ENCODE assay signal across 19 mouse cellular contexts in genomic region chr3:153313583-153313982, GRCm38 (mm10).
A peak's percentile ranks its signal among the peaks of the same experiment; 100 is the strongest.
DNase-seq lines count a peak whose midpoint lies in the region; ATAC-seq and TF ChIP-seq lines count a peak whose summit lies in the region.
"Had no signal": no experiment of that assay in that cellular context is flagged by ENCODE, and none has a peak within 500 bp of the region (broad histone marks: within the 10 kb centered on the region; RNA-seq: fewer than 3 reads in every experiment).

No protein-coding gene starts in this region.

- DNase-seq in testis, postnatal 10 days (ENCODE audit: low spot score): no peak
- peak; percentile 71 for DNase-seq in ZHBTc4 (ENCODE audit: low read depth, low spot score)
- DNase-seq in cerebellum, postnatal 36 days: no peak
- DNase-seq in right cerebral cortex, adult 18-20 months: no peak
- DNase-seq: gastrocnemius, postnatal 14 days; heart, postnatal 36 days; kidney, adult 8-10 months; kidney, postnatal 4 days; lung, postnatal 36 days had no signal

- H3K27ac ChIP-seq in testis, adult 2 months (ENCODE audit: control insufficient read depth, insufficient read depth, low read depth, low read length): no peak overlapping the region
- H3K27ac ChIP-seq in intestine, postnatal 0 days (ENCODE audit: low read depth, low read length): no peak overlapping the region
- H3K27ac ChIP-seq: forebrain, embryonic 12.5 days; heart, embryonic 13.5 days; hindbrain, postnatal 0 days; limb, embryonic 12.5 days; midbrain, embryonic 13.5 days had no signal

- no peak overlapping the region for H3K4me2 ChIP-seq in intestine, postnatal 0 days (replicated peaks; ENCODE audit: low read depth)
- H3K4me2 ChIP-seq: forebrain, embryonic 12.5 days; heart, embryonic 13.5 days; limb, embryonic 12.5 days; midbrain, embryonic 13.5 days had no signal

- peak overlapping the region; percentile 80 for H3K4me3 ChIP-seq in testis, adult 2 months (ENCODE audit: control insufficient read depth, low read depth, low read length)
- H3K4me3 ChIP-seq in intestine, postnatal 0 days (ENCODE audit: low read depth, low read length): no peak overlapping the region
- H3K4me3 ChIP-seq: forebrain, embryonic 12.5 days; heart, embryonic 13.5 days; limb, embryonic 12.5 days; midbrain, embryonic 13.5 days; myocyte had no signal

- no peak for TF ChIP-seq CTCF in testis, adult 2 months (IDR thresholded peaks at IDR 0.05; ENCODE audit: control insufficient read depth, insufficient read depth, insufficient replicate concordance, low read depth, low read length)
- no peak for TF ChIP-seq CTCF in intestine, postnatal 0 days (IDR thresholded peaks at IDR 0.05; ENCODE audit: low read depth)

- ATAC-seq in megakaryocyte, adult 5-6 weeks (ENCODE audit: poor library complexity, severe bottlenecking): peak; percentile 59
- ATAC-seq in intestine, postnatal 0 days: no peak
- ATAC-seq: hindbrain, postnatal 0 days; midbrain, embryonic 13.5 days; Patski had no signal

- no peak for TF ChIP-seq POLR2A in testis, adult 2 months (IDR thresholded peaks at IDR 0.05; ENCODE audit: control insufficient read depth, low read depth, low read length)

- H3K27me3 ChIP-seq in testis, adult 2 months (ENCODE audit: control insufficient read depth, insufficient read depth, low read length): no peaks in the 10 kb centered on the region
- no peaks in the 10 kb centered on the region for H3K27me3 ChIP-seq in intestine, postnatal 0 days (replicated peaks; ENCODE audit: control insufficient read depth, insufficient read depth, low read length)
- H3K27me3 ChIP-seq: forebrain, embryonic 12.5 days; heart, embryonic 13.5 days; limb, embryonic 12.5 days; midbrain, embryonic 13.5 days had no signal

- WGBS in intestine, postnatal 0 days: 70% methylated on average over 9 of the region's 9 CpGs

- no peak overlapping the region for H3K9ac ChIP-seq in intestine, postnatal 0 days (ENCODE audit: low read depth, low read length)
- H3K9ac ChIP-seq: forebrain, embryonic 12.5 days; heart, embryonic 13.5 days; limb, embryonic 12.5 days; midbrain, embryonic 13.5 days had no signal

- H3K9me3 ChIP-seq in intestine, postnatal 0 days (ENCODE audit: control insufficient read depth): no peaks in the 10 kb centered on the region
- H3K9me3 ChIP-seq: forebrain, embryonic 12.5 days; heart, embryonic 13.5 days; limb, embryonic 12.5 days; midbrain, embryonic 13.5 days had no signal

- no peaks in the 10 kb centered on the region for H3K36me3 ChIP-seq in testis, adult 2 months (ENCODE audit: control insufficient read depth, insufficient read depth, low read length)
- H3K36me3 ChIP-seq in intestine, postnatal 0 days (ENCODE audit: control insufficient read depth, insufficient read depth): no peaks in the 10 kb centered on the region
- H3K36me3 ChIP-seq: forebrain, embryonic 12.5 days; heart, embryonic 13.5 days; limb, embryonic 12.5 days; midbrain, embryonic 13.5 days had no signal

- no peaks in the 10 kb centered on the region for H3K4me1 ChIP-seq in testis, adult 2 months (ENCODE audit: control insufficient read depth, insufficient read depth, low read length)
- no peaks in the 10 kb centered on the region for H3K4me1 ChIP-seq in intestine, postnatal 0 days (replicated peaks; ENCODE audit: control insufficient read depth, insufficient read depth, low read length)
- H3K4me1 ChIP-seq: forebrain, embryonic 12.5 days; heart, embryonic 13.5 days; limb, embryonic 12.5 days; midbrain, embryonic 13.5 days had no signal
